Mouse (Mus musculus): ENCODE results near the gene Szrd1. TPM values are rescaled to one million over a fixed set of nuclear protein-coding genes. Genes with fewer than 3 reads are reported as not detected.

The Szrd1 gene
- total RNA-seq, 2 experiments from 2014 or later = 12.1 to 17.4 TPM

GRCm38 (mm10) chr4:141074109-141074508 lies 65.5 kb downstream of the Szrd1 start:
- ATAC-seq (replicated peaks; ENCODE audit: low FRiP score, poor library complexity, severe bottlenecking) = no peak

GRCm38 (mm10) chr4:141073661-141074060 lies 65.9 kb downstream of the Szrd1 start:
- no peak for ATAC-seq (replicated peaks; ENCODE audit: low FRiP score, poor library complexity, severe bottlenecking)

- no peak for ATAC-seq (replicated peaks; ENCODE audit: low FRiP score, poor library complexity, severe bottlenecking)
Observed at GRCm38 (mm10) chr4:141072502-141072901, 67.1 kb downstream of the Szrd1 start.

GRCm38 (mm10) chr4:141069731-141070130 lies 69.8 kb downstream of the Szrd1 start:
- peak; percentile 51; the same call in 1 of the 2 replicates for ATAC-seq (replicated peaks; ENCODE audit: low FRiP score, poor library complexity, severe bottlenecking)

GRCm38 (mm10) chr4:141068655-141069054 lies 70.9 kb downstream of the Szrd1 start:
- peak; percentile 46 for ATAC-seq (replicated peaks; ENCODE audit: low FRiP score, poor library complexity, severe bottlenecking)

- ATAC-seq (replicated peaks; ENCODE audit: low FRiP score, poor library complexity, severe bottlenecking) = no peak
Observed at GRCm38 (mm10) chr4:141067516-141068046, 72.0 kb downstream of the Szrd1 start.

GRCm38 (mm10) chr4:141066709-141067515 lies 72.7 kb downstream of the Szrd1 start:
- ATAC-seq (replicated peaks; ENCODE audit: low FRiP score, poor library complexity, severe bottlenecking) = no peak

- peak; percentile 60 for ATAC-seq (replicated peaks; ENCODE audit: low FRiP score, poor library complexity, severe bottlenecking)
Observed at GRCm38 (mm10) chr4:141065123-141065522, 74.5 kb downstream of the Szrd1 start.

- ATAC-seq (replicated peaks; ENCODE audit: low FRiP score, poor library complexity, severe bottlenecking) = no peak
Observed at GRCm38 (mm10) chr4:141064104-141064659, 75.4 kb downstream of the Szrd1 start.

Other genes with a start within 250 kb of the Szrd1 start
- 5.4 and 7.1 TPM in 2 replicates for gene Padi2, start 233.4 kb downstream of the Szrd1 start, total RNA-seq (2015; ENCODE audit: low replicate concordance)
- gene Padi2, start 233.4 kb downstream of the Szrd1 start, total RNA-seq (2017; ENCODE audit: low replicate concordance) = 5.0 and 5.1 TPM in 2 replicates
- gene Sdhb, start 178.6 kb downstream of the Szrd1 start, total RNA-seq (2015; ENCODE audit: low replicate concordance) = 46.7 and 50.4 TPM in 2 replicates
- 20.5 and 34.4 TPM in 2 replicates for gene Sdhb, start 178.6 kb downstream of the Szrd1 start, total RNA-seq (2017; ENCODE audit: low replicate concordance)
- 6.7 and 10.0 TPM in 2 replicates for gene Atp13a2, start 152.9 kb downstream of the Szrd1 start, total RNA-seq (2015; ENCODE audit: low replicate concordance)
- 4.9 and 5.9 TPM in 2 replicates for gene Atp13a2, start 152.9 kb downstream of the Szrd1 start, total RNA-seq (2017; ENCODE audit: low replicate concordance)
- not detected in 2 replicates for gene Mfap2, start 129.4 kb downstream of the Szrd1 start, total RNA-seq (2015; ENCODE audit: low replicate concordance)
- not detected in 2 replicates for gene Mfap2, start 129.4 kb downstream of the Szrd1 start, total RNA-seq (2017; ENCODE audit: low replicate concordance)
- gene Crocc, start 79.2 kb downstream of the Szrd1 start, total RNA-seq (2015; ENCODE audit: low replicate concordance) = not detected in 2 replicates
- gene Crocc, start 79.2 kb downstream of the Szrd1 start, total RNA-seq (2017; ENCODE audit: low replicate concordance) = 0.34 and 4.9 TPM in 2 replicates
- gene Necap2, start 61.4 kb downstream of the Szrd1 start, total RNA-seq (2015; ENCODE audit: low replicate concordance) = 41.0 and 58.6 TPM in 2 replicates
- 68.0 and 75.4 TPM in 2 replicates for gene Necap2, start 61.4 kb downstream of the Szrd1 start, total RNA-seq (2017; ENCODE audit: low replicate concordance)
- not detected in 2 replicates for gene Spata21, start 51.4 kb downstream of the Szrd1 start, total RNA-seq (2015; ENCODE audit: low replicate concordance)
- not detected in 2 replicates for gene Spata21, start 51.4 kb downstream of the Szrd1 start, total RNA-seq (2017; ENCODE audit: low replicate concordance)
- gene Fbxo42, start 8.1 kb upstream of the Szrd1 start, total RNA-seq (2015; ENCODE audit: low replicate concordance) = 43.2 and 49.3 TPM in 2 replicates
- gene Fbxo42, start 8.1 kb upstream of the Szrd1 start, total RNA-seq (2017; ENCODE audit: low replicate concordance) = 54.4 and 64.7 TPM in 2 replicates
- not detected in 2 replicates for gene Rsg1, start 74.2 kb upstream of the Szrd1 start, total RNA-seq (2015; ENCODE audit: low replicate concordance)
- gene Rsg1, start 74.2 kb upstream of the Szrd1 start, total RNA-seq (2017; ENCODE audit: low replicate concordance) = 0.42 TPM in 1 of 2 replicates, not detected in the other
- gene Arhgef19, start 99.7 kb upstream of the Szrd1 start, total RNA-seq (2015; ENCODE audit: low replicate concordance) = not detected in 2 replicates
- gene Arhgef19, start 99.7 kb upstream of the Szrd1 start, total RNA-seq (2017; ENCODE audit: low replicate concordance) = not detected in 2 replicates
- not detected in 2 replicates for gene Epha2, start 161.5 kb upstream of the Szrd1 start, total RNA-seq (2015; ENCODE audit: low replicate concordance)
- gene Epha2, start 161.5 kb upstream of the Szrd1 start, total RNA-seq (2017; ENCODE audit: low replicate concordance) = 0.14 TPM in 1 of 2 replicates, not detected in the other
- not detected in 2 replicates for gene Fam131c, start 228.4 kb upstream of the Szrd1 start, total RNA-seq (2015; ENCODE audit: low replicate concordance)
- gene Fam131c, start 228.4 kb upstream of the Szrd1 start, total RNA-seq (2017; ENCODE audit: low replicate concordance) = not detected in 2 replicates